Mouse (Mus musculus) C2C12 (cell line): ENCODE results near the gene Utrn. TPM values are rescaled to one million over a fixed set of nuclear protein-coding genes. Genes with fewer than 3 reads are reported as not detected.
A peak's percentile ranks its signal among the peaks of the same experiment; 100 is the strongest.
"Not testable (repeated sequence)": the region's sequence is repeated elsewhere in the genome, so short reads cannot be mapped to it uniquely, and the experiment has no call there.

ENCODE experiments used
- H3K27me3 ChIP-seq: one replicate; pipeline ENCODE4 v1.6.1; 2011; ENCODE audit not compliant: control insufficient read depth, insufficient read depth, insufficient read length
- H3K36me3 ChIP-seq: one replicate; pipeline ENCODE4 v1.6.1; 2011; ENCODE audit not compliant: control insufficient read depth, insufficient read depth
- H3K4me3 ChIP-seq: one replicate; pipeline ENCODE4 v1.5.1; 2011; ENCODE audit warnings: mild to moderate bottlenecking, control low read depth; ENCODE audit not compliant: poor library complexity, insufficient read depth, severe bottlenecking
- H3K79me2 ChIP-seq: one replicate; pipeline ENCODE4 v1.6.1; 2011; ENCODE audit not compliant: control insufficient read depth, insufficient read depth
- H3K79me3 ChIP-seq: one replicate; pipeline ENCODE4 v1.6.1; 2011; ENCODE audit warnings: low read depth, control low read depth
- H3ac ChIP-seq: one replicate; pipeline ENCODE3; 2011; ENCODE audit warnings: low read depth; ENCODE audit not compliant: control insufficient read depth, insufficient read length
- CEBPB ChIP-seq: IDR thresholded peaks from one replicate; pipeline ENCODE4 v1.6.1; 2011; ENCODE audit warnings: low read depth, mild to moderate bottlenecking, control low read depth, moderate library complexity
- CTCF ChIP-seq: IDR thresholded peaks from one replicate; pipeline ENCODE4 v1.5.1; 2011; ENCODE audit not compliant: control insufficient read depth, insufficient read depth, insufficient read length
- FOSL1 ChIP-seq: IDR thresholded peaks from one replicate; pipeline ENCODE4 v1.8.0; 2011; ENCODE audit warnings: mild to moderate bottlenecking, low read length; ENCODE audit not compliant: poor library complexity, insufficient read depth, severe bottlenecking
- MAX ChIP-seq: IDR thresholded peaks from one replicate; pipeline ENCODE4 v1.6.1; 2011; ENCODE audit warnings: mild to moderate bottlenecking, control low read depth
- MYOD1 ChIP-seq: IDR thresholded peaks from one replicate; pipeline ENCODE4 v1.6.1; 2011; ENCODE audit warnings: low read depth; ENCODE audit not compliant: control insufficient read depth, insufficient read length
- MYOG ChIP-seq: IDR thresholded peaks from one replicate; pipeline ENCODE4 v1.6.1; 2011; ENCODE audit not compliant: control insufficient read depth, insufficient read length; ENCODE audit errors: extremely low read depth
- USF1 ChIP-seq: IDR thresholded peaks from one replicate; pipeline ENCODE4 v1.6.1; 2011; ENCODE audit warnings: low read depth, mild to moderate bottlenecking, control low read depth, moderate library complexity
- polyA plus RNA-seq: library from polyadenylated mRNA; unstranded; fragments of >200 nt; fragmentation: generic; extraction: Trizol; gene quantifications from one replicate; pipeline ENCODE4 v1.2.1, GENCODE M21; 2012; ENCODE audit warnings: missing spikeins

Gene Utrn
- polyA plus RNA-seq, 1 experiment, result 10.5 TPM

DNA sequence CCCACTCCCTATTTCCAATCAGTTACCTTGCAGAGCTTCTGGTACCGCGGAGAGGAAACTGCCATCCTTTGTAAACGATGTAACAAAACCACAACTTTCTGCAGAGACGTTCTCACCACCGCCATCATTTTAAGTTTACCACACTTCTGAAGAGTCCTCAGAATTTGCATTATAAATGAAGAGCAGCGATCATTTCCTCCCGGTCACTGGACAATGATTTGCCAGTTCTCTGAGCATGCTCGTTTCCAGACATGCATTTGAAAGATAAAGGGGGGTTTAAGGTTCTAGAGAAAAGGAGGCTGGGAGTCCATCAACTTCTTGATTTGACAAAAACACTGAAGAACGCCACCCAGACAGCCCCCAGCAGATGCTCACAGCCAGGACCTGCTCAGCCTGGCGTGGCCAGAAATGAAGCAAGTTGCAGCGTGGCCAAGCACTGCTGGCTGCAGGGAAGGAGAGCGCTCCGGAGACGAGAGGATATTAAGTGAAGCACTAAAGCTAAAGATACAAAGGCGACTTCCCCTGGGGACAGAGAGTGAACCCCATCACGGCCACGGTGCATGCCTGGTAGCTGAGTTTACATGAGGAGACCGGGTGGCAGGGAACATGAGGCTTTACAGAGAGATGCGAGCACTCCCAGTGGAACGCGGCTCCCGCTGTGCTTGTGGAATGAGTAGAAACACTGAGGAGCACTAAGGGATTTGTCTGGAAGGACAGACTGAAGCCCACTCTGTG is 254.5 kb downstream of the Utrn start:
- TF ChIP-seq MYOD1, result no peak
- TF ChIP-seq MAX, result no peak
- TF ChIP-seq USF1, result no peak
- no peak for TF ChIP-seq CTCF
- TF ChIP-seq MYOG, result no peak
- no peak for TF ChIP-seq FOSL1
- no peak for TF ChIP-seq CEBPB
- Histone ChIP-seq H3K27me3 (no peaks in the 10 kb centered on the region), H3K79me2 (no peaks in the 10 kb centered on the region), H3K36me3 (no peaks in the 10 kb centered on the region), H3ac (no peak overlapping the region), H3K79me3 (no peaks in the 10 kb centered on the region), H3K4me3 (no peak overlapping the region)

DNA sequence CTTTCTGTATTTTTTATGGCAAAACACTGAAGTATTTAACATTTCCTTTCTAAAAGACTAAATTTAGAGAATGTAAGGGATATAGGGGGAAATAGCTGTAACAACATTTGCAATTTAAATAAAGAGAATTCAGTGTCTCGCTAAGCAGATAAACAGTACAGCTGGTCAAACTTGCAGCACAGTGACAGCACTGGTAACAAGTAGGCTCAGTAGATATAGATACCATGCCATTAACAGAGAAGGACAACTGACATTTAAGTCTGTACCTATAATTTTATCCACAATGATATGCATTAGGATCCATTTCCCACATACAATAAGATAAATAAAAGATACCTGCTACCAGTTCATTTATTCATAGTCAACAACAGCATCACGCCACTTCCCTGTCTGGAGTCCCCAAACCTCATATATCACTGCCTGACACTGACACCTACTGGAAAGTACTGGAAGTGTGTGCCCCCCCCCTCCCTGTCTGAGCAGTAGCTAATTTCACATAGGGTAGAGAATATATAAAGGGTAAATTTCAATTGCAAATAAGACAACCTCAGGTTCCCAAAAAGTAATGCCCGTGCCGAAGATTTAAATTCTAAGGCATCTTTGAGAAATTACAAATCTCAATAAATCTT is 256.8 kb downstream of the Utrn start:
- Histone ChIP-seq H3ac (no peak overlapping the region), H3K79me2 (no peaks in the 10 kb centered on the region), H3K4me3 (no peak overlapping the region), H3K27me3 (no peaks in the 10 kb centered on the region), H3K36me3 (no peaks in the 10 kb centered on the region), H3K79me3 (no peaks in the 10 kb centered on the region)
- TF ChIP-seq MYOD1 (no peak), CEBPB (no peak), USF1 (no peak), MYOG (no peak), CTCF (peak; percentile 9)

DNA sequence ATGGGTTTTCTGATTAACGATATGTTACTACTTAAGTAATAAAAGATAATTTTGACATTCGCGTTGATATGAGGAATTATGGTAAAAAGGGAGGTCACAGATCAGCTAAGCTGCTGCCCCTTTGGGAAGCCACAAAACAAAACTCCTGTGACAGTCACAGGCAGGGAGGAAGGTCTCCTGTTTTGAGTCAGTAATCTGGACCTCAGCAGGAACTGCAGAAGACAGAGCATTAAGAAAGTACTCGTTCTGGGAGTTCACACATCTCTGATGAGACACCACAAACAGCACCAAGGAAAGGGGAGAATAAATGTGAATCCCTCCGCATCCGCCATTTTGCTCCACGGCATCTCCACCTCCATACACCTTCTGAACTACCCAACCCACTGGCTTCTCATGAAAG is 259.3 kb downstream of the Utrn start:
- H3K27me3 ChIP-seq, result no peaks in the 10 kb centered on the region
- H3K4me3 ChIP-seq, result no peak overlapping the region

DNA sequence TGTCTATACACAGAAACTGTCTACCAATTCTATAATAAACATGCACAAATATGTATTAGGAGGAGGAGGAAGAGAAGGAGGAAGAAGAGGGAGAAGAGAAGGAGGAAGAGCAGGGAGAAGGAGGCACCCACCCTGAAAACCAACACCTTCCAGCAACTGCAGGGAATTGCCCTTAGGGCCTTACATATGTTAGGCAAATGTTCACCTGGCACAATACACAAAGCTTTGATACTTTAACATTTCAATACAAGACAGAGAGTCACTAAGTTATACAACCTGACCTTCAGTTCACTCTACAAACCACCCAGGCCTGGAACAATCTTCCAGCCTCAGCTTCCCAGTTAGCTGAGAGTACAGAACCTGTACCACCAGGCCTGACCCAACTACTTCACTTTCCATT is 260.5 kb downstream of the Utrn start:
- Histone ChIP-seq H3K79me3 (no peaks in the 10 kb centered on the region), H3K79me2 (no peaks in the 10 kb centered on the region), H3K27me3 (no peaks in the 10 kb centered on the region), H3ac (no peak overlapping the region), H3K36me3 (no peaks in the 10 kb centered on the region), H3K4me3 (no peak overlapping the region)
- TF ChIP-seq CEBPB (no peak), CTCF (no peak), FOSL1 (no peak), MAX (no peak), MYOD1 (no peak), MYOG (no peak)

More for the DNA sequence above, 259.3 kb downstream of the Utrn start:
- no peak for TF ChIP-seq CEBPB
- no peak for TF ChIP-seq MYOG
- TF ChIP-seq MAX, result no peak
- TF ChIP-seq MYOD1, result no peak
- no peak for TF ChIP-seq CTCF
- TF ChIP-seq FOSL1, result no peak
- no peak for TF ChIP-seq USF1
- H3K36me3 ChIP-seq, result no peaks in the 10 kb centered on the region
- H3K79me3 ChIP-seq, result no peaks in the 10 kb centered on the region
- H3K79me2 ChIP-seq, result no peaks in the 10 kb centered on the region
- no peak overlapping the region for H3ac ChIP-seq

DNA sequence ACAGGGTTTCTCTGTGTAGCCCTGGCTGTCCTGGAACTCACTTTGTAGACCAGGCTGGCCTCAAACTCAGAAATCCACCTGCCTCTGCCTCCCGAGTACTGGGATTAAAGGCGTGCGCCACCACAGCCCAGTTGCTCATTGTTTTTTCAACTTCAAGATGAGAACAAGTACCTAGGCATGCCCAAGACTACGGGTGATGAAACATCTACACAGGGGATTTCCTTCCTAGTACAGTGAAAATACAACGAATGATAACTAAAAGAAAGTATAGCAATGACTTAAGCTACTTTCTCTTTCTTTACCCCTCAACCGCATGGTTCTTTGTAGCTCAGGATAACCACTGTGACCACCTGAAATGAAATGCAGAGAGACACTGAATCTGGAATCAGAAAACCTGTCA is 262.0 kb downstream of the Utrn start:
- H3K4me3 ChIP-seq, H3ac ChIP-seq, H3K27me3 ChIP-seq, H3K79me2 ChIP-seq, H3K36me3 ChIP-seq, H3K79me3 ChIP-seq: not testable (repeated sequence)

DNA sequence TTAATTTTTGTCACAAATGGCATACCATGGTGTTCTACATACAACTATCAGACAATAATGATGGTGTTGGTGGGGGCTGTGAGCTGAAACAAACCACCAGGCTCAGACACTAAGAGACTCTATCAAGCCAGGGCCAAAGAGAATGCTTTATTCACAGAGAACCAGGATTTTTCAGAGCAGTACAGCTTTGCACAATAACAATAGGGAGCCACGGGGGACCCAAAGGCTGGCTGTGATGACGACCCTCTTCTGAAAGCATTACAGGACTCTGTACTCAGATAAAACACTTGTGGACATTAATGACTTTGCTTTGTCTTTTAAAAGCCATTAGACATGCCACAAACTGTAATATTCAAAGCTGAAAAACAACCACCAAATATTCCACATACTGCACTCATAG is 273.8 kb downstream of the Utrn start:
- no peak overlapping the region for H3ac ChIP-seq
- no peaks in the 10 kb centered on the region for H3K27me3 ChIP-seq
- no peaks in the 10 kb centered on the region for H3K79me3 ChIP-seq
- H3K36me3 ChIP-seq, result no peaks in the 10 kb centered on the region
- H3K79me2 ChIP-seq, result no peaks in the 10 kb centered on the region
- TF ChIP-seq MYOG (no peak), MYOD1 (no peak), FOSL1 (no peak), CTCF (no peak), CEBPB (no peak), MAX (no peak), USF1 (no peak)
- no peak overlapping the region for H3K4me3 ChIP-seq
